Mouse (Mus musculus) kidney, postnatal 10 days (tissue): Measurements from ENCODE around the gene Plb1.
A peak's percentile ranks its signal among the peaks of the same experiment; 100 is the strongest.

Experiments
- DNase-seq: peaks from one replicate; pipeline ENCODE4 v3.0.0; 2021; ENCODE audit warnings: mixed read lengths

The Plb1 gene

GRCm38 (mm10) chr5:32336092-32336491 lies 103.6 kb downstream of the Plb1 start:
- DNase-seq = no peak

DNA sequence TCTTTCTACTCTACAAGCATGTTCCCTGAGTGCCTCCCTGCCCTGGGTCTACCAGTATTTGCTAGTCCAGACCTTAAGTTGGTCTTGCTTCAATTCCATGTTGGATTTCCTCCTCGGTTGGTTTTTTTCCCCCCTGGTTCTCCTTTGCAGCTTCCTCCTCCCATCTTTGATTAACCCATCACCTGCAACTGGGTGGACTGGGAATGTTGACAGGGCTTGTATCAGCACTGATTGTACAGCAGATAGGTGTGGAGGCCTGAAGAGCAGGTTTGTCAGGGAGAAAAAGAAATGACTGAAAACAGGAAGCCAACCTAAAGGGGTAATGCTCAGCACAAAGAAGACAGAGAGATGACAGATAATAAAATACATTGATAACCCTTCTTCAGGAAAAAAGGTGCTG lies 104.8 kb downstream of the Plb1 start:
- DNase-seq = no peak

DNA sequence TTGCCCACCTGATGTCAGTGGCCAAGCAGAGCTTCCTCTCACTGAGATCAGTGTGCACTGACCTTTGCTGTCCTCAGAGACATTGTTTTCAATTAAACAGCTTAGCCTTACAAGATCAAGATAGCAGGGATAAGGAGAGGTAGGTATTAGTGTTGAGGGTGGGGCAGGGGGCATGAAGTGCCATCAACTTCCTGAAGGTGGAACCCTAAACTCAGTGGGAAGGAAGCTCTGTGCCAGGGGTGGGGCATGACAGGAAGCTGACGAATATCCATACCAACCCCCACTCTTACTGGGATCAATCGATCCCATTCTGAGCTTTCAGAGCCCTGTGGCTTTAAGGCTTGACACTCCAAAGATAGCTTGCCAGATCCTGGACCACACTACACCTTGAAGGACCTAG lies 105.8 kb downstream of the Plb1 start:
- no peak for DNase-seq

- DNase-seq = no peak
These were observed 106.3 kb downstream of the Plb1 start for GRCm38 (mm10) chr5:32338766-32339165.

DNA sequence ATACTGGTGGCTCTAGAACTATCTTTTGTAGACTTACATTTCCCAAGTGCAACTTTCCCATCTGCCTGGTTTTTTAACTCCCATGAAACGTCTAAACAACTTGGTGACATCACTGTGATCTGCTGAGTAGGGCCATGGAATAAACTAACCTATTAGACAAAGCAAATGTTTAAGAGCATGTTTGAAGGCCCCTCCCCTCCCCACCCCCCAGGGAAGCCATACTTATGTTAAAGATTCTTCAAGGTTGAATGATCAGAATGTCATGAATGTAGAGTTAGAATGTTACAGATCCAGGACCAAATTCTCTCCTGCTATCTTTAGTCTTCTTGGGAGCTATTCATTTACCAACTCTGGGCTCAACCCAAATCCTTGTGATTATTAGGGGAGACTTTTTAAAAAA lies 107.7 kb downstream of the Plb1 start:
- no peak for DNase-seq

GRCm38 (mm10) chr5:32342711-32343285 lies 110.3 kb downstream of the Plb1 start:
- no peak for DNase-seq

- peak; percentile 89 for DNase-seq
These were observed 113.8 kb downstream of the Plb1 start for GRCm38 (mm10) chr5:32346025-32346912.

DNA sequence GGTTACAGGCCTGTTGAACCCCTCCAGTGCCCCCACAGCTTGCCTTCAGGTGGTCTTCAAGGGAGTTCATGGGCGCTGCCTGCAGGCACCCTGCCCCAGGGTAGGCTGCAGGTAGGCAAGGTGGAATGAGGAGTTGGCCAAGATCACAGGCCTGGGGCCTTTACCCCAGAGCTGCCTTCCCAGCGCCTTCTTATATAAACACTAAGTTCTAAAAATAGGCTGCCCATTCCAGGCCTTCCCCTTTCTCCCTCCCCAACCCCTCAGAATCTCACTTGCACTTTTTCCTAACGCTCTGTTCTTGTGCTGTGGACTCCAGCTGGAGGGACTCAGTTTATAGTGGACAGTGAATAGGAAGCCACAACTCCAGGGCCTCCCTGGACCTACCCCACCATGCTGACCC lies 117.2 kb downstream of the Plb1 start:
- DNase-seq = no peak

GRCm38 (mm10) chr5:32350551-32351256 lies 118.2 kb downstream of the Plb1 start:
- no peak for DNase-seq

DNA sequence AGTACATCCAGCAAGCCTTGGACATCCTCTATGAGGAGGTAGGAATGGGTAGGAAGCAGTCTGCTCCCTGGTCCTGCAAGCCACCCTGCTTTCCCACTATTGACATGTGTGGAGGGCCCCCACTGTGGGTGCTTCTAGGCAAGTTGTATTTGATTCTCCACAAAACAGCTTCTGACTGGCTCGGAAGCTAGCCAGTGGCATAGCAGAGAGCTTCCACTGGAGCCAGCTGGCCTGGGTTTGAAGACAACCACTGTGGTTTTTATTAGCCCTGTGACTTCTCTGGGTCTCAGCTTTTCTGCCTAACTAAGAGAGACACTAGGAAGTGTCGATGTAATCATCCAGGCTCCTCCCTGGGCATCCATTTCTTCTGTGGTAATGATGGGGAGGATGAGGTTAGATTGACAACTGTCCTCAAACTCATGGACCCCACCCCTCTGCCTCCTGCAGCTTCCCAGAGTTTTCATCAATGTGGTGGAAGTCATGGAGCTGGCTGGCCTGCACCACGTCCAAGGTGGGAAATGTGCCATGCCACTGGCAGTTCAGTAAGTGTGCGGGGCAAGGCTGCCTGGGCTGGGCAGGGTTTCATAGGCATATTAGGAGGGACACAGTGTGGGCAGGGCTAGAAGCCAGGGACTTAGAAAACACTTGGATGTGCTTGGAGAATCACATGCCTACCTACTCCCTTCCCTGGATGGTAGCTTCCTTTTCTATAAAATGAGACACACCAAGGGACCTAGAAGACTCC lies 119.4 kb downstream of the Plb1 start:
- DNase-seq = no peak

DNA sequence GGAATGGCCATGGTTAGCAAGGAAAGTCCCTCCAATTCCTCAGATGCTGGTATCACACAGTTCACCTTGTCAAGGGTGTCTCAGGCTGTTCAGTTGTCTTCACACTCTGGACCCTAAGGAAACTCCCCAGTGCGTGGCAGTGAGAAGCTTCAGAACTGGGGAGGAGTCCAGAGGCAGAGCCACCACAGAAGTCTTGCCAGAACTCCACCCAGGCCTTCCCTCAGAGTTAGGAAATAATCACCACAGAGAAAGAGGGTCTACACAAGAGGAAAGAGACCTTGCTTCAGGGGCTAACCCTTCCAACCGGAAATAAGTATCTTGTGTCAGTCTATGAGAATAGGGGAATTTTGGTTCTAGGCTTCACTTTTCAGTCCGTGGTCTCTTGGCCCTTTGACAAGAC lies 120.3 kb downstream of the Plb1 start:
- DNase-seq = no peak

- no peak for DNase-seq
These were observed 120.8 kb downstream of the Plb1 start for GRCm38 (mm10) chr5:32353280-32353679.

DNA sequence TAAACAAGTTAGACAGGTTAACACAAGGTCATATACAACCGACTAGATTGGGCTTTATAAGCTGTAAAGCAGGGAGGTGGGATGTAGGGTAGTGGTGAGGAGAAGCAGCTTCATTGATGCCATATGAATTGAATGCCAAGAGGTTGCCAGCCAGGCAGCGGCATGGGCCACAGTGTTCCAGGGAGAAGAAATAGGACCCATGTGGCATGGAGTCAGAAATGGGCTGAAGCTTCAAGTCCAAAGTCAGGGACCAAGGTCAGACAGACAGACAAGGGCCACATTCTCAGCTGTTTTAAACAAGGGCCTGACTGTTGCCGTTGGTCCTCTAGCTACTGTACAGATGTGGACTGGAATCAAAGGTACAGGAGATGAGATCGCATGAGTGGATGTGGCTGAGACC lies 128.0 kb downstream of the Plb1 start:
- DNase-seq = no peak

DNA sequence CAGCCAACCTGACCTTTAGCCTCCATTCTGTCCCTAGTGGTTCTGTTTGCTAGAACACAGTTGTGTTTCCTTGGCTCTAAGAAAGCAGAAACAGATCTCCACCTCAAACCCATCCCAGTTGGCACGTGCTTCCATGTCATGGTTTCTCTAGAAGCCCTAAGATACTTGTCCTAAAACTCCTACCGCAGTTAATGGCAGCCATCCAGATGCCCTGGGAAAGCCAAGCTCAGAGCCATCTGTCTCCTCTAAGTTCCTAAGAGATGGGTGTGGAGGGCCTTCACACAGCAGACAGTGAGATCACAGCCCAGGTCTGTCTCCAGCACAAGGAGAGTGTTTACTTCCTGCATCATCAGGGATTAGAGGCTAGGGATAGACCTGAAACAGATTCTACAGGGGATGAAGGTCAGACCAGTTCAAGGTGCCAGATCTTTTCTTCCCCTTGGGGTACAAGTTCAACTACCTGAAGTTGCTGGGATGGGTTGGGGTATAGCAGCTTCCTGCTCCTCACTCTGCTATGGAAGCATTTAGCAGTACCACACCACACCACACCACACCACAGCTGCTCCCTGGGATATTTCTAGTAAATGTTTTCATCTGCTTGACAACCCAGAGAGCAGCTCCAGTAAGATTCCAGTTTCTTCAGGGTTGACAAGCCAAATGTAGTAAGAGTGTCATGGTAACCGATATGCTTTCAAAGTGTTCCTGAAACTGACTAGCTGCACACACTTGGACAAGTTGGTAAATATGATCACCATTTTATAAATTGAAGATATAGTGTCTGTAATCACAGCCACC lies 129.1 kb downstream of the Plb1 start:
- no peak for DNase-seq

GRCm38 (mm10) chr5:32369391-32369790 lies 136.9 kb downstream of the Plb1 start:
- no peak for DNase-seq

- DNase-seq = no peak
These were observed 138.7 kb downstream of the Plb1 start for GRCm38 (mm10) chr5:32371239-32371638.

DNA sequence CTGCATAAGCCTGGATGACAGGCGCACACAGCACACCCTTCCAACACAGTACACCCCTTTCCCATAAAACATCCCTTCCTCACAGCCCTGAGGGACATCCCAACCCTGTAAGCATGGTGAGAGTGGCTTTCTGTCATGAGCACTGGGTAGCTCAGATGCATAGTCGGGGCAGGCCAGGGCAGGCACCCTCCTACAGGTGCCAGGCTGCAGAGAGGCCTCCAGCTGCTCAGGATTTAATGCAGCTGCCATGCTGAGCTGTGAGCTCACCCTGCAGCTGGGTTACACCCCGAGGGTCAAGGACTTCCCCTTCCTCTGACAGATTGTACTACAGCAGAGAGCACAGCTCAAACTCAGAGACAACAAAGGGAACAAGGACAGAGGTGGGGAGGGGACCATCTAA lies 146.0 kb downstream of the Plb1 start:
- no peak for DNase-seq

DNA sequence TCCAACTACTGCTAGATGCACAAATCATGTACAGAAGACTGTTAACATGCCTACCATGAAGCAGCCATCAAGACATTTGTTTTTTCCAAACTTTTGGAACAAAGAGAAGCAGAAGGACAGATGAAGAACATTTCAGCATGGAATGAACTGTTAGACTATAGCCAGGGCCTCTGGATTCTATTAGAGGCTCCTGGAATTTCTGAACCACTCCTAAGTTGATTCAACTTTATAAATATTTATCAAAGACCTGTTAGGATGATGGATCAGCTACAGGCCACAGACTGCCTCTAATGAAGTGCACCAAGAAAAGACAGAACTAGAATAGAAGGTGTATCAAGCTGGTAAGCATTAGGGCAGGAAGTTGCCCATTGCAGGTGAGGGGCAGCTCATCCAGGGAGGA lies 156.1 kb downstream of the Plb1 start:
- DNase-seq = no peak

DNA sequence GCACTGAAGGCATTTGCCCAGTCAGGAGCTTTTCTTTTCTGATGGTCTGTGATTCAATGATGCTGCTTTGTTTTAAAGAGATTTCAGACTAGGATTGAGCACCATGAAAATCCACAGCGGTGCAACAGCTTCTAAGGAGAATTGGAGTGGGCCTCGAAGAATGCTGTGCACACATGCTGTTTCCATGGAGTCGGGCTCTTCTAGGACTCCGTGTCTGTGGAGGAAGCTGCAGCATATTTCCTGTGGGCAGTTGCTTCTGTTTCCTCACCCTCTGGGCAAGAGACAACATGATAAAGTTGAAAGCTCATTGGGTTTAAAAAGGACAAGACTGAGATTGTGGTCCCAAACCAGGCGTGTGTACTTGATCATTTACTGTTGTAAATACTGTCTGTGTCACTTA lies 157.8 kb downstream of the Plb1 start:
- DNase-seq = no peak

DNA sequence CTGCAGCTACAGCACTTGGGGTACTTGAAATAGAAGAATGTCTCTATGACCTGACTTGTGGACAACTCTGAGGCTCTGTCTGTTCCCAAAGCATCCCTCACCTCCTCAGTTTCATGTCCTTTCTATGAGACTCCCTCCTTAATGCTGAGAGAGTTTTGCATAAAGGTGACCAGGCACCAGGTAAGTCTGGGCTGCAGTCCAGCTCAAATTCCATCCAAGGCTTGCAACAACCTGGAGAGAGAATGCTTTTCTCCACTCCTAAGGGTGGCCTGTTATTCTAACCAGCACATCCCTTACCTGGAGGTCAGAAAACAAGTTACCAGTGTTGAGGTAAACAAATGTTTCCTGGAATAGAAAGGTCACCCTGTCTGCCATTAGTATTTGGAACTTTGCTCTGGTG lies 159.8 kb downstream of the Plb1 start:
- DNase-seq = no peak

DNA sequence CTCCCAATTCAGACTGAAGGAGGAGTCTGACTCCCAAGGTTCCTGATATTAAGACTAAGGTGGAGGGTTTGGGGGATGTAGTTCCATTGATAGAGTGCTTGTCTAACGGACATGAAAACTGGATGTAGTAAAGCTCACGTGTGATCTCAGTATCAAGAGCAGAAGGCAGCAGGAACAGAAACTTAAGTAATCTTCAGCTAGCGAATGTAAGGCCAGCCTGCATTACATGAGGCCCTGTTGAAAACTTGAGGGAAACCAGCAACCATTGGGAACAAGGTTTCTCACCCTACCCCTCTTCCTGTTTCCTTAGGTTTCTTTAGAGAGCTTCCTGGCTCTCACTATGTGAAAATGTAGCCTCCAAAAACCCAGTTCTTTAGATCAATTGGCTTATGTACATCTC lies 162.1 kb downstream of the Plb1 start:
- DNase-seq = no peak

DNA sequence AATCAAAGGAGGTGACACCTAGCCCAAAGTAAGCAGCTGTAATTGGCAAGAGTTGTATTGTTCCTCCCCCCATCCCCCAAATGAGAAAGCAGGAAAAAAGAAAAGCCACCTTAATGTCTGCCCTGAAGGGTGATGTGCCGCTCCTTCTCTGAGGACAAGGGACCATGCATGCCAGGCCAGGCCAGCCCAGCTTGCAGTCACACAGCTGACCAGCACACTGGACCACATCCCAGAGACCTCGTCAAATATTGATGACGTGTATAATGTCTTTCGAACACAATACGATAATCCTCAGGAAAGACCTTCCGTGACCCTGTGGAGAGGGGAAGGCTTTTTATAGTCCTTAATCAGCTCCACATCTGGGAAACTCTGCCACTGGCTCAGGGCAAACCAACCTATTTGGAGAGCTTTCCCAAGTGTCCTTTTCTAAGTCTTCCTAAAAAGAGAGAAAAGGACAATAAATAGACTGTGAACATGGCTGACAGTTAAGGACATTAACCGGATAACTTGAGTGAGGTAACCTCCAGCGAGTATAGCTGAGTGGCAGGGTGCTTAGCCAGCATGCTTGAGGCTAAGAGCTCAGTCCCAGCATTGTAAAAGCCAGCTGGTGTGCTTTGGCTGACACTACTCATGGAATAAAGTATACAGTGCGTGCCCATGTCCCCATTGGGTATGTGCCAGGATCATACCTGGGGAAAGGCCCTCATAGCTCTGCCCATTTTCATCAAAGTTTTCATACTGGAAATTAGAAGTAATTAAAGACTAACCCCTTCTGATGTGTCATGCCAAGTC lies 162.8 kb downstream of the Plb1 start:
- DNase-seq = no peak
